Mouse (Mus musculus) myocyte (in vitro differentiated cells): Measurements from ENCODE around the gene Dph6.

Experiments
- POLR2A ChIP-seq: IDR thresholded peaks from one replicate; pipeline ENCODE4 v1.6.1; 2011; ENCODE audit warnings: low read depth, mild to moderate bottlenecking, control low read depth, moderate library complexity; ENCODE audit not compliant: insufficient read length
- TCF12 ChIP-seq: IDR thresholded peaks from one replicate; pipeline ENCODE4 v1.6.1; 2011; ENCODE audit warnings: mild to moderate bottlenecking, control low read depth; ENCODE audit not compliant: poor library complexity, insufficient read depth, severe bottlenecking

GRCm38 (mm10) chr2:114621781-114622549 is 32.8 kb downstream of the Dph6 start:
- TF ChIP-seq TCF12 (no peak), POLR2A (no peak)
